Mouse (Mus musculus) kidney, embryonic 14.5 days (tissue): ENCODE data around the gene F7. TPM values are rescaled to one million over a fixed set of nuclear protein-coding genes. Genes with fewer than 3 reads are reported as not detected.

Source experiments
- ATAC-seq: fragments of 200-750 bp; cut with Nextera tagmentation; 2 replicates; pipeline ENCODE4 v1.8.0; 2017; ENCODE audit warnings: moderate number of reproducible peaks, mild to moderate bottlenecking, moderate TSS enrichment, moderate library complexity; ENCODE audit not compliant: low FRiP score, low TSS enrichment
- H3K27ac ChIP-seq: fragments of 300-500 bp; sonication (generic); 2 replicates; pipeline ENCODE4 v1.5.1; 2014; ENCODE audit warnings: low read depth, mild to moderate bottlenecking, low read length, moderate library complexity, mixed read lengths
- H3K27me3 ChIP-seq: fragments of 300-500 bp; sonication (generic); 2 replicates; pipeline ENCODE4 v1.6.1; 2014; ENCODE audit warnings: mild to moderate bottlenecking, low read length; ENCODE audit not compliant: control insufficient read depth, insufficient read depth
- H3K36me3 ChIP-seq: fragments of 300-500 bp; sonication (generic); 2 replicates; pipeline ENCODE4 v1.6.1; 2014; ENCODE audit warnings: low read length, mixed read lengths; ENCODE audit not compliant: control insufficient read depth, insufficient read depth
- H3K4me1 ChIP-seq: fragments of 300-500 bp; sonication (generic); 2 replicates; pipeline ENCODE4 v1.6.1; 2014; ENCODE audit warnings: low read length, mixed read lengths; ENCODE audit not compliant: control insufficient read depth, insufficient read depth
- H3K4me2 ChIP-seq: fragments of 300-500 bp; sonication (generic); replicated peaks from 2 replicates; pipeline ENCODE4 v1.6.1; 2014; ENCODE audit warnings: low read depth, mild to moderate bottlenecking, low read length
- H3K4me3 ChIP-seq: fragments of 300-500 bp; sonication (generic); 2 replicates; pipeline ENCODE4 v1.5.1; 2014; ENCODE audit warnings: mild to moderate bottlenecking, low read length
- H3K9ac ChIP-seq: fragments of 300-500 bp; sonication (generic); 2 replicates; pipeline ENCODE4 v1.6.1; 2014; ENCODE audit warnings: low read depth, mild to moderate bottlenecking, low read length, moderate library complexity
- H3K9me3 ChIP-seq: fragments of 300-500 bp; sonication (generic); 2 replicates; pipeline ENCODE4 v1.6.1; 2016; ENCODE audit warnings: low read length; ENCODE audit not compliant: control insufficient read depth
- WGBS: fragments of 180-500 bp; shearing (Covaris S2); extraction: QIAGEN DNeasy Blood & Tissue Kit; methylation state at CpG from one replicate; pipeline ENCODE4 v1.1.7; 2014; 5-methylcytosine and 5-hydroxymethylcytosine counted together
- polyA plus RNA-seq: library from polyadenylated mRNA; unstranded; fragments of >200 nt; fragmentation: Nextera tagmentation; extraction: Ambion mirVana; gene quantifications from 2 replicates; pipeline ENCODE4 v1.2.1, GENCODE M21; 2014

Gene F7
- not detected in 2 replicates for polyA plus RNA-seq

- H3K27me3 ChIP-seq = no peaks in the 10 kb centered on the region
- no peak within 1 kb of the TSS for H3K9ac ChIP-seq
- H3K4me1 ChIP-seq = no peaks in the 10 kb centered on the region
- H3K4me3 ChIP-seq = no peak within 1 kb of the TSS
- no peak for ATAC-seq
- H3K27ac ChIP-seq = no peak within 1 kb of the TSS
- H3K4me2 ChIP-seq = no peak within 1 kb of the TSS
- H3K36me3 ChIP-seq = no peaks in the 10 kb centered on the region
- no peaks in the 10 kb centered on the region for H3K9me3 ChIP-seq
- 57% methylated on average over 10 of the region's 10 CpGs for WGBS
These were observed at the start of gene F7 for GRCm38 (mm10) chr8:13025487-13026224. F7 (plus strand) TSS chr8:13026034.

GRCm38 (mm10) chr8:12976290-12976689 lies 49.5 kb upstream of the F7 start:
- H3K9ac ChIP-seq = no peak overlapping the region
- no peak overlapping the region for H3K4me2 ChIP-seq
- no peaks in the 10 kb centered on the region for H3K4me1 ChIP-seq
- H3K9me3 ChIP-seq = no peaks in the 10 kb centered on the region; the same call in 1 of the 2 replicates
- 66% methylated on average over 11 of the region's 11 CpGs for WGBS
- H3K27me3 ChIP-seq = no peaks in the 10 kb centered on the region
- no peak for ATAC-seq
- H3K4me3 ChIP-seq = no peak overlapping the region
- H3K27ac ChIP-seq = no peak overlapping the region
- peaks cover 22% of the 10 kb centered on the region; the same call in 1 of the 2 replicates for H3K36me3 ChIP-seq

GRCm38 (mm10) chr8:12976723-12977122 lies 49.1 kb upstream of the F7 start:
- peaks cover 3% of the 10 kb centered on the region; the same call in 1 of the 2 replicates for H3K9me3 ChIP-seq
- H3K4me1 ChIP-seq = no peaks in the 10 kb centered on the region
- no peak overlapping the region for H3K4me3 ChIP-seq
- peaks cover 22% of the 10 kb centered on the region; the same call in 1 of the 2 replicates for H3K36me3 ChIP-seq
- H3K4me2 ChIP-seq = no peak overlapping the region
- H3K27ac ChIP-seq = no peak overlapping the region
- ATAC-seq = no peak
- no peaks in the 10 kb centered on the region for H3K27me3 ChIP-seq
- H3K9ac ChIP-seq = no peak overlapping the region
- WGBS = 67% methylated on average over 5 of the region's 5 CpGs

GRCm38 (mm10) chr8:12977325-12977724 lies 48.5 kb upstream of the F7 start:
- no peaks in the 10 kb centered on the region for H3K27me3 ChIP-seq
- H3K4me1 ChIP-seq = no peaks in the 10 kb centered on the region
- H3K27ac ChIP-seq = no peak overlapping the region
- peaks cover 4% of the 10 kb centered on the region; the same call in 1 of the 2 replicates for H3K9me3 ChIP-seq
- WGBS = 77% methylated on average over 12 of the region's 12 CpGs
- peaks cover 22% of the 10 kb centered on the region; the same call in 1 of the 2 replicates for H3K36me3 ChIP-seq
- no peak overlapping the region for H3K4me3 ChIP-seq
- ATAC-seq = no peak
- H3K4me2 ChIP-seq = no peak overlapping the region
- no peak overlapping the region for H3K9ac ChIP-seq

- H3K4me3 ChIP-seq = no peak overlapping the region
- H3K36me3 ChIP-seq = peaks cover 22% of the 10 kb centered on the region; the same call in 1 of the 2 replicates
- peaks cover 4% of the 10 kb centered on the region; the same call in 1 of the 2 replicates for H3K9me3 ChIP-seq
- no peak for ATAC-seq
- H3K27me3 ChIP-seq = no peaks in the 10 kb centered on the region
- 46% methylated on average over 2 of the region's 2 CpGs for WGBS
- no peaks in the 10 kb centered on the region for H3K4me1 ChIP-seq
- H3K4me2 ChIP-seq = no peak overlapping the region
- no peak overlapping the region for H3K27ac ChIP-seq
- H3K9ac ChIP-seq = no peak overlapping the region
These were observed 47.5 kb upstream of the F7 start for GRCm38 (mm10) chr8:12978308-12978707.

- Histone ChIP-seq H3K27ac (no peak overlapping the region), H3K9me3 (peaks cover 4% of the 10 kb centered on the region; the same call in 1 of the 2 replicates), H3K4me1 (no peaks in the 10 kb centered on the region), H3K36me3 (peaks cover 18% of the 10 kb centered on the region; the same call in 1 of the 2 replicates), H3K4me2 (no peak overlapping the region), H3K4me3 (no peak overlapping the region), H3K27me3 (no peaks in the 10 kb centered on the region), H3K9ac (no peak overlapping the region)
- WGBS = 18% methylated on average over 5 of the region's 5 CpGs
- peak; percentile 80 for ATAC-seq
These were observed 47.1 kb upstream of the F7 start for GRCm38 (mm10) chr8:12978726-12979125.

GRCm38 (mm10) chr8:12983681-12984467 lies 42.0 kb upstream of the F7 start:
- H3K27me3 ChIP-seq = no peaks in the 10 kb centered on the region
- no peak for ATAC-seq
- no peak overlapping the region for H3K4me2 ChIP-seq
- WGBS = 85% methylated on average over 18 of the region's 18 CpGs
- H3K36me3 ChIP-seq = peaks cover 7% of the 10 kb centered on the region; the same call in 1 of the 2 replicates
- H3K27ac ChIP-seq = no peak overlapping the region
- H3K4me1 ChIP-seq = no peaks in the 10 kb centered on the region
- H3K9ac ChIP-seq = no peak overlapping the region
- peaks cover 4% of the 10 kb centered on the region; the same call in 1 of the 2 replicates for H3K9me3 ChIP-seq
- H3K4me3 ChIP-seq = no peak overlapping the region

GRCm38 (mm10) chr8:12984601-12985243 lies 41.1 kb upstream of the F7 start:
- no peak overlapping the region for H3K4me3 ChIP-seq
- H3K9ac ChIP-seq = no peak overlapping the region
- H3K4me2 ChIP-seq = no peak overlapping the region
- H3K36me3 ChIP-seq = peaks cover 7% of the 10 kb centered on the region; the same call in 1 of the 2 replicates
- H3K27me3 ChIP-seq = no peaks in the 10 kb centered on the region
- no peak for ATAC-seq
- WGBS = 90% methylated on average over 17 of the region's 17 CpGs
- H3K27ac ChIP-seq = no peak overlapping the region
- no peaks in the 10 kb centered on the region for H3K4me1 ChIP-seq
- H3K9me3 ChIP-seq = peaks cover 4% of the 10 kb centered on the region; the same call in 1 of the 2 replicates
